Mouse (Mus musculus) CH12.LX (cell line): Measurements from ENCODE around the gene Ttpal.

Source experiments
- GABPA ChIP-seq: IDR thresholded peaks from 2 replicates; pipeline ENCODE4 v1.6.1; 2012; ENCODE audit warnings: low read depth, low read length, improper control_type of control experiment, inconsistent platforms; ENCODE audit not compliant: insufficient replicate concordance
- MAX ChIP-seq: IDR thresholded peaks from 2 replicates; pipeline ENCODE4 v1.6.1; 2011; ENCODE audit warnings: low read length, improper control_type of control experiment
- POLR2A ChIP-seq: IDR thresholded peaks from 2 replicates; pipeline ENCODE4 v1.6.1; 2011; ENCODE audit warnings: low read depth, mild to moderate bottlenecking, improper control_type of control experiment, low read length
- ZNF384 ChIP-seq: IDR thresholded peaks from 2 replicates; pipeline ENCODE4 v1.6.1; 2012; ENCODE audit warnings: low read depth, low read length, improper control_type of control experiment, inconsistent platforms

GRCm38 (mm10) chr2:163596057-163596872, 5.8 kb upstream of the Ttpal start:
- no peak for TF ChIP-seq POLR2A
- TF ChIP-seq GABPA: no peak
- TF ChIP-seq ZNF384: no peak
- TF ChIP-seq MAX: no peak
